Mouse (Mus musculus) lung, embryonic 16.5 days (tissue): ENCODE measurements at regions not wholly inside any gene's neighbourhood (a gene's known extent, or its start where the extent isn't known, plus 50 kb on each side); places are given as distances from the start of the nearest gene placed in this dataset. TPM values are rescaled to one million over a fixed set of nuclear protein-coding genes. Genes with fewer than 3 reads are reported as not detected.

ENCODE experiments used
- microRNA counts: library from miRNA; unstranded; fragments of <30 nt; microRNA quantifications from one replicate; lab custom pipeline; 2016
- microRNA-seq: library from miRNA; unstranded; fragments of <30 nt; microRNA quantifications from one replicate; pipeline ENCODE4, GENCODE M21; 2016

MicroRNAs in the stretch of these regions (microRNA counts, 519-probe panel; counts per million panel counts)
- 1,642 counts per million, percentile 23 among the panel's probes with 10 or more counts for microRNA mmu-miR-1187 (lab: Ali Mortazavi, UCI)

Small RNA genes in the stretch of these regions (microRNA-seq; reads per million reads assigned to microRNA genes)
- not detected for gene Mir1187
